Mouse (Mus musculus) ES-E14 (cell line): ENCODE results near the gene Chn2. TPM values are rescaled to one million over a fixed set of nuclear protein-coding genes. Genes with fewer than 3 reads are reported as not detected.

Source experiments
- DNase-seq: peaks from one replicate; pipeline ENCODE4 v3.0.0-alpha.2; 2013; ENCODE audit warnings: low read depth, low spot score
- H3K27ac ChIP-seq: 2 replicates; pipeline ENCODE4 v1.5.1; 2012; ENCODE audit warnings: low read depth, mild to moderate bottlenecking, low read length, moderate library complexity, mixed read lengths; ENCODE audit not compliant: poor library complexity, insufficient read depth, severe bottlenecking
- H3K36me3 ChIP-seq: 2 replicates; pipeline ENCODE4 v1.6.1; 2012; ENCODE audit warnings: mild to moderate bottlenecking, low read length, moderate library complexity, mixed read lengths; ENCODE audit not compliant: control insufficient read depth, poor library complexity, insufficient read depth, severe bottlenecking
- H3K4me1 ChIP-seq, 2 experiments: fragments of 150-350 bp in 1 of 2; sonication (generic) in 1 of 2; 2 replicates each; pipeline ENCODE4 v1.6.1; 2012; ENCODE audit warnings: low read length in 2 of 2, mild to moderate bottlenecking in 1 of 2, mixed read lengths in 1 of 2; ENCODE audit not compliant: control insufficient read depth in 2 of 2, insufficient read depth in 2 of 2, poor library complexity in 1 of 2
- H3K4me3 ChIP-seq, 2 experiments: fragments of 150-350 bp in 1 of 2; sonication (generic) in 1 of 2; 2 replicates each; pipeline ENCODE4 v1.5.1; 2012; ENCODE audit warnings: low read length in 2 of 2, low read depth in 1 of 2, mild to moderate bottlenecking in 1 of 2, mixed read lengths in 1 of 2; ENCODE audit not compliant: insufficient read depth in 1 of 2, poor library complexity in 1 of 2, severe bottlenecking in 1 of 2
- H3K9ac ChIP-seq: 2 replicates; pipeline ENCODE4 v1.6.1; 2012; ENCODE audit warnings: low read depth, mild to moderate bottlenecking, low read length, mixed read lengths; ENCODE audit not compliant: poor library complexity, insufficient read depth, severe bottlenecking
- H3K9me3 ChIP-seq: fragments of 150-350 bp; sonication (generic); 2 replicates; pipeline ENCODE4 v1.6.1; 2012; ENCODE audit warnings: low read depth, mild to moderate bottlenecking, low read length; ENCODE audit not compliant: control insufficient read depth, insufficient read depth
- CHD2 ChIP-seq: IDR thresholded peaks from 2 replicates; pipeline ENCODE4 v1.6.1; 2014; ENCODE audit warnings: mild to moderate bottlenecking, low read depth, low read length, inconsistent platforms
- HCFC1 ChIP-seq: IDR thresholded peaks from 2 replicates; pipeline ENCODE4 v1.6.1; 2012; ENCODE audit warnings: low read length, inconsistent platforms, borderline replicate concordance; ENCODE audit not compliant: insufficient read depth
- MAFK ChIP-seq: IDR thresholded peaks from 2 replicates; pipeline ENCODE4 v1.6.1; 2014; ENCODE audit warnings: mild to moderate bottlenecking, low read depth, low read length, inconsistent platforms; ENCODE audit not compliant: insufficient read depth
- ZC3H11A ChIP-seq: IDR thresholded peaks from 2 replicates; pipeline ENCODE4 v1.6.1; 2012; ENCODE audit warnings: low read depth, mild to moderate bottlenecking, inconsistent platforms, low read length, borderline replicate concordance
- ZNF384 ChIP-seq: IDR thresholded peaks from 2 replicates; pipeline ENCODE4 v1.6.1; 2012; ENCODE audit warnings: low read depth, low read length, inconsistent platforms
- in situ Hi-C, 2 experiments: fragments of 600-800 bp; cut with MboI; formaldehyde crosslinking; loops; one replicate each; pipeline ENCODE4 v1.15.1; 2025; ENCODE audit warnings: low sequenced_read_pairs in 2 of 2, inconsistent platforms in 1 of 2; ENCODE audit not compliant: unreplicated experiment in 2 of 2
- total RNA-seq: library from RNA; depleted of rRNA; stranded (reverse); fragments of 300-350 nt; gene quantifications from 2 replicates; pipeline ENCODE4 v1.2.3, GENCODE M21; 2012

Chn2 gene
- total RNA-seq, 1 experiment, result 7.1 TPM

DNA sequence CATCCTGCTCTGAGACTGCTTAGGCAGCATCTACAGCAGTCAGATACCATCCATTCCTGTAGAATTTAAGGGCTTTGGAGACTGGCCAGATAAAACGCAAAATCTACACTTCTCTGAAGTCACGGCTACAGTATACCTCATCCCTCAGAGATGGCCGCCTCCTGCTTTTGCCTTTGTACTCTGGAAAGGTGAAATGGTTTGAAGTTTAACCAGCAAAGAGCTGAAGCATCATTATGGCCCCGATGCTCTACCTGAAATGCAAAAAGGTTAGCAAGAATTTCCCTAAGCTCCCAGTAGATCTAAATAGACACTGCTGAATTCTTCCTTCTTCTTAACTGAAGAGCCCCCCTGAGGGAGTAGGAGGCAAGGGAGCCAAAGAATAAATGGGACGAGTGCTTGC lies 202.4 kb downstream of the Chn2 start:
- DNase-seq, result no peak
- TF ChIP-seq ZC3H11A (no peak), CHD2 (no peak), HCFC1 (no peak), ZNF384 (no peak), MAFK (no peak)
- Histone ChIP-seq H3K4me3 (no peak overlapping the region), H3K4me1 (no peaks in the 10 kb centered on the region), H3K36me3 (no peaks in the 10 kb centered on the region), H3K9me3 (no peaks in the 10 kb centered on the region), H3K27ac (no peak overlapping the region), H3K9ac (no peak overlapping the region)
- in situ Hi-C loops, result loop anchor here in 1 of 2 experiments (25.0 kb wide), 1 partner anchor 479 kb away; no protein-coding TSS in a partner anchor

DNA sequence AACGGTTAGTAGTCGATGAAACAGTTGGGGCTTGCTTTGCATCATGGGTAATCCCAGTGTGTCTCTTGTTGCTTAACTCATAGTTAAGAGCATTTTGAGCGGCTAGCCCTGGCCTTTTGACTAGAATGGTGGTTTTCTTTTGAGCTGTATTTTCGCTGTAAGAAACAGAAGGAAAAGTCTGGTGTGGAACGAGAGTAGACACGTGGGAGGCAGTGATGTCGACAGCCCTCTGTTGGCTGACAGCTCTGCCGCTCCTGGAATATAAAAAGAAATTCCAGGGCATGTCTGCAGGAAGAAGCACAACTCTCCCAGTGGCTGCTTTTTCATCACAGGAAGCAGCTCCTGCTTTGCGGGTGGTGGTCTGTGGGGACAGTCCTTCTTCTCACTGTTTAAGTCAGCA lies 202.9 kb downstream of the Chn2 start:
- Histone ChIP-seq H3K27ac (no peak overlapping the region), H3K9me3 (no peaks in the 10 kb centered on the region), H3K4me3 (no peak overlapping the region), H3K36me3 (no peaks in the 10 kb centered on the region), H3K9ac (no peak overlapping the region), H3K4me1 (no peaks in the 10 kb centered on the region)
- in situ Hi-C loops, result loop anchor here in 1 of 2 experiments (25.0 kb wide), 1 partner anchor 480 kb away; no protein-coding TSS in a partner anchor
- DNase-seq, result no peak
- TF ChIP-seq MAFK, result no peak
- no peak for TF ChIP-seq CHD2
- TF ChIP-seq HCFC1, result no peak
- TF ChIP-seq ZNF384, result no peak

DNA sequence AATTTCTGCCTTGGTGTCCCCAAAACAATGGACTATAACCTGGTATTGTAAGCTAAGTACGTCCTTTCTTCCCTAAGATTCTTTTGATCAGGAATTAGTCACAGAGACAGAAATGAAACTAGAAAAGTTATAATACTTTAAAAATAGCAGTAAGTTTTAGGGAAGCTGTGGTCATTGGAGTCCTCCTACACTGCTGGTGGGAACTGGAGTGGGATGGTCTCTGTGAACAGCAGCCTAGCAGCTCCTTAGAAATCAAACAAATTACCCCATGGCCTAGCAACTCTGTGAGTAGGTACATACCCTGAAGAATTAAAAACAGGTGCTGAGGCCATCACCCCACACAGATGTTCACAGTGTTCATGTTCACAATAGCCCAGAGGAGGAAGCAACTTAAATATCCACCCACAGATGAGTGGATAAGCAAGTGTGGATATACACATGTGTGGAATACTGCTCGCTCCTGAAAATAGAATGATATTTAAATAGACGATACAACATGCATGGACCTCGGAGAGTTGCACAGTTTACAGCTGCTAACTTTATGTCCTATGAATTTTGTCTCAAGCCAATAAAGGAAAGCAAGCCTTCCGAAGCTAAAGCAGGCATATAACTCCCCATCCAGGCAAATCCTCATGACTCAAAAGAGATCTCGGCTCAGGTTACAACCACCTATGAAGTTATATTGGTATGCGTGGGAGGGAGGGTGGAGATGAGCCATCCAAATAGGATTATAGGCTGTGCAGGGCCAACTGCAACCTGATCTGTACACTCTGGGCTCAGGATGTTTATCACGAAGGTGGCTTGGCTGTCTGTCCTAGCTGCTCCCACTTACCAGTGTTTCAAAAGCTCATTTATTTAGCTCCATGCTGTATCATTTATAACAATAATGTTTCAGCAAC lies 209.2 kb downstream of the Chn2 start:
- no peaks in the 10 kb centered on the region for H3K4me1 ChIP-seq
- in situ Hi-C loops, result loop anchor here in 1 of 2 experiments (25.0 kb wide), 1 partner anchor 486 kb away; no protein-coding TSS in a partner anchor

DNA sequence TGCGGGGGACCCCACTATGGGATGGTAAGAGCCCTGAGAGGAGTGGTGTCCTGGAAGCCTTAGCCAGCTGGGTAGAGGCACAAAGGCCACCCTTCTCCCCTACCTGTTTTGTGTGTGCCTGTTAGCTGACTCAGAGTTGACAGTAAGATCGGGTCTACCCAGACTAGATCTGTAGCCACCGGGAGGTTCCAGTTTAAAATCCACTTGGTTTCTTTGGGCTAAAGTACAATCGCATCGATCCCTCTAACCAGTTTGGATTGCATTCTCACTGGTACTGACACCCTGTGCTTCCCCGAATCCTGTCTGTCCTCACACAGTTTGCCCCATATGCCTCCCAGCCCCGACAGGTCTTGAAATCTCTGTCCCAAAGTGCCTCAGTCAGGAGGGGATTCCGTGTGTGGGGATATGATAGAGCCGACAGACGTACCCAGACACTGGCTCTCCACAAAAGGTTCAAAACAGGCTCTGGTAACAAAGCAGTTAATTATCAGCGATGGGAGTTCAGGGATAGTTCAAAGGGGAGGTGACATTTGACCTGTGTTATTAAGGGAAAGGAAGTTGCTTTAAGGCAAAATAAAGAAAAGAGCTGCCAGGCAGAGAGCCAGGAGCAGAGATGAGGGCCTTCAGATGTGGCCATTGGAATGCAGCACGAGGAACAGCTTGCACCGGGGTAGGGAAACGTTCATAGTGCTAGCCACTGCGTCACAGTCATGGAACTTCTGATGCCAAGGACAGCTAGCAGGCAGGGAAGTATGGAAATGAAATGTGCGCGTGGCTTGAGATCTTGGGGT lies 212.2 kb downstream of the Chn2 start:
- H3K4me3 ChIP-seq, result no peak overlapping the region
- no peaks in the 10 kb centered on the region for H3K9me3 ChIP-seq
- H3K27ac ChIP-seq, result no peak overlapping the region
- in situ Hi-C loops, result no loop called here
- TF ChIP-seq MAFK (no peak), CHD2 (no peak), HCFC1 (no peak), ZNF384 (no peak), ZC3H11A (no peak)
- H3K36me3 ChIP-seq, result no peaks in the 10 kb centered on the region
- no peak for DNase-seq
- H3K4me1 ChIP-seq, result peaks cover 0 to 2% of the 10 kb centered on the region in 2 experiments; a peak in 1 of 4 replicates
- H3K9ac ChIP-seq, result no peak overlapping the region

More for the DNA sequence above, 209.2 kb downstream of the Chn2 start:
- Histone ChIP-seq H3K9ac (no peak overlapping the region), H3K27ac (no peak overlapping the region), H3K36me3 (no peaks in the 10 kb centered on the region), H3K4me3 (no peak overlapping the region), H3K9me3 (no peaks in the 10 kb centered on the region)
- no peak for DNase-seq
- TF ChIP-seq MAFK (no peak), ZNF384 (no peak), HCFC1 (no peak), CHD2 (no peak), ZC3H11A (no peak)
